ENCODE assay signal across 7 mouse cellular contexts in genomic region chr4:136468553-136469327, GRCm38 (mm10). TPM values are rescaled to one million over a fixed set of nuclear protein-coding genes. Genes with fewer than 3 reads are reported as not detected.
DNase-seq lines count a peak whose midpoint lies in the region; ATAC-seq lines count a peak whose summit lies in the region.

No protein-coding gene starts in this region.

- peaks cover 3% of the 10 kb centered on the region; the same call in 1 of the 2 replicates for H3K4me1 ChIP-seq in neural tube, embryonic 11.5 days (ENCODE audit: control insufficient read depth, insufficient read depth, low read length)
- H3K4me1 ChIP-seq in midbrain, embryonic 12.5 days = peaks cover 23% of the 10 kb centered on the region

- no peak for DNase-seq in neural tube, embryonic 11.5 days (ENCODE audit: low spot score)
- DNase-seq in neural tube, embryonic 10.5 days (ENCODE audit: extremely low spot score, low spot score) = no peak
- peak; percentile 80 for DNase-seq in cerebellum, adult 11-12 months
- DNase-seq in layer of hippocampus, postnatal 14 days (ENCODE audit: low spot score in 2 of 2) = peak; percentile 64 to 76

- no peak overlapping the region for H3K27ac ChIP-seq in neural tube, embryonic 11.5 days (ENCODE audit: low read depth, low read length)
- H3K27ac ChIP-seq in midbrain, embryonic 12.5 days (replicated peaks) = no peak overlapping the region

- 0 out of 2 replicates have a peak, but pooled peaks have one; percentile 10 for ATAC-seq in neural tube, embryonic 11.5 days (ENCODE audit: insufficient read depth, low FRiP score, low TSS enrichment)
- peak; percentile 89 for ATAC-seq in granulocyte monocyte progenitor cell, adult 5-6 weeks (replicated peaks; ENCODE audit: poor library complexity, severe bottlenecking)
- ATAC-seq in midbrain, embryonic 12.5 days (ENCODE audit: low FRiP score, low read depth) = peak; percentile 14; the same call in 1 of the 2 replicates
- no peak for ATAC-seq in activated CD4-positive, CD25-positive, alpha-beta regulatory T cell, adult 4 months

- H3K9me3 ChIP-seq in neural tube, embryonic 11.5 days (ENCODE audit: control insufficient read depth, low read length) = no peaks in the 10 kb centered on the region
- no peaks in the 10 kb centered on the region for H3K9me3 ChIP-seq in midbrain, embryonic 12.5 days

- 65% methylated on average over 14 of the region's 14 CpGs for WGBS in neural tube, embryonic 11.5 days
- WGBS in midbrain, embryonic 12.5 days = 73% methylated on average over 14 of the region's 14 CpGs

- peaks cover 2% of the 10 kb centered on the region; the same call in 1 of the 2 replicates for H3K27me3 ChIP-seq in neural tube, embryonic 11.5 days (ENCODE audit: control insufficient read depth, insufficient read depth, low read length)
- H3K27me3 ChIP-seq in midbrain, embryonic 12.5 days = peaks cover 27% of the 10 kb centered on the region

- no peak overlapping the region for H3K4me3 ChIP-seq in neural tube, embryonic 11.5 days (ENCODE audit: low read depth, low read length)
- H3K4me3 ChIP-seq in midbrain, embryonic 12.5 days = no peak overlapping the region; the same call in 1 of the 2 replicates

- H3K36me3 ChIP-seq in neural tube, embryonic 11.5 days (ENCODE audit: control insufficient read depth, insufficient read depth, low read length) = no peaks in the 10 kb centered on the region
- no peaks in the 10 kb centered on the region for H3K36me3 ChIP-seq in midbrain, embryonic 12.5 days

- no peak overlapping the region for H3K9ac ChIP-seq in neural tube, embryonic 11.5 days (ENCODE audit: low read length)
- no peak overlapping the region for H3K9ac ChIP-seq in midbrain, embryonic 12.5 days (replicated peaks)

- H3K4me2 ChIP-seq in neural tube, embryonic 11.5 days (ENCODE audit: low read depth) = no peak overlapping the region
- H3K4me2 ChIP-seq in midbrain, embryonic 12.5 days (replicated peaks) = peak overlapping the region; percentile 70; the same call in 1 of the 2 replicates

RNA-seq across cellular contexts. Expression of gene Luzp1, which starts 0.8 kb away (rescaled TPM):
- polyA plus RNA-seq in neural tube, embryonic 11.5 days (2014; fragmentation: Nextera tagmentation; extraction: Ambion mirVana) = 79.9 and 95.7 TPM in 2 replicates
- 6.2 and 10.2 TPM in 2 replicates for total RNA-seq in granulocyte monocyte progenitor cell, adult 5-6 weeks (2014; fragmentation: Nextera tagmentation)
- total RNA-seq in granulocyte monocyte progenitor cell, adult 5-6 weeks (2017) = 4.0 and 4.1 TPM in 2 replicates
- total RNA-seq in layer of hippocampus, postnatal 14 days (2021) = 10 to 100 TPM; 66.5 to 68.6 TPM
- 88.0 and 97.0 TPM in 2 replicates for polyA plus RNA-seq in midbrain, embryonic 12.5 days (2016; fragmentation: Nextera tagmentation; extraction: Ambion mirVana)
- 1 to 10 TPM; 4.7 to 7.4 TPM for polyA plus RNA-seq in activated CD4-positive, CD25-positive, alpha-beta regulatory T cell, adult 4 months (2017; shearing (Covaris generic))

RNA-seq across cellular contexts. Expression of gene 6030445D17Rik, which starts 6.7 kb away (rescaled TPM):
- polyA plus RNA-seq in neural tube, embryonic 11.5 days (2014; fragmentation: Nextera tagmentation; extraction: Ambion mirVana) = 0.13 TPM in 1 of 2 replicates, not detected in the other
- not detected in 2 replicates for total RNA-seq in granulocyte monocyte progenitor cell, adult 5-6 weeks (2014; fragmentation: Nextera tagmentation)
- not detected in 2 replicates for total RNA-seq in granulocyte monocyte progenitor cell, adult 5-6 weeks (2017)
- under 1 TPM; 0.55 to 0.88 TPM for total RNA-seq in layer of hippocampus, postnatal 14 days (2021)
- polyA plus RNA-seq in midbrain, embryonic 12.5 days (2016; fragmentation: Nextera tagmentation; extraction: Ambion mirVana) = 0.13 and 0.17 TPM in 2 replicates
- not detected for polyA plus RNA-seq in activated CD4-positive, CD25-positive, alpha-beta regulatory T cell, adult 4 months (2017; shearing (Covaris generic))

RNA-seq across cellular contexts. Expression of gene Htr1d, which starts 45.4 kb away (rescaled TPM):
- 0.17 and 0.24 TPM in 2 replicates for polyA plus RNA-seq in neural tube, embryonic 11.5 days (2014; fragmentation: Nextera tagmentation; extraction: Ambion mirVana)
- total RNA-seq in granulocyte monocyte progenitor cell, adult 5-6 weeks (2014; fragmentation: Nextera tagmentation) = not detected in 2 replicates
- total RNA-seq in granulocyte monocyte progenitor cell, adult 5-6 weeks (2017) = not detected in 2 replicates
- 1 to 10 TPM; 1.1 to 1.2 TPM for total RNA-seq in layer of hippocampus, postnatal 14 days (2021)
- 0.06 and 0.68 TPM in 2 replicates for polyA plus RNA-seq in midbrain, embryonic 12.5 days (2016; fragmentation: Nextera tagmentation; extraction: Ambion mirVana)
- polyA plus RNA-seq in activated CD4-positive, CD25-positive, alpha-beta regulatory T cell, adult 4 months (2017; shearing (Covaris generic)) = under 1 TPM in 1 of 2 experiments, not detected in 1; 0.37 TPM

Comparison
In these comparisons a context has a peak if more than half of its experiments do, and no peak if none do; other contexts are left out.
1. DNase-seq: peak in cerebellum, adult 11-12 months (single experiment) and layer of hippocampus, postnatal 14 days (2 of 2); none in neural tube, embryonic 11.5 days (single experiment) and neural tube, embryonic 10.5 days (single experiment).